ENCODE assay signal across 16 mouse cellular contexts in genomic region chr5:25252423-25252822, GRCm38 (mm10). TPM values are rescaled to one million over a fixed set of nuclear protein-coding genes. Genes with fewer than 3 reads are reported as not detected.
DNase-seq lines count a peak whose midpoint lies in the region; ATAC-seq lines count a peak whose summit lies in the region.
"Had no signal": no experiment of that assay in that cellular context is flagged by ENCODE, and none has a peak within 500 bp of the region (broad histone marks: within the 10 kb centered on the region; RNA-seq: fewer than 3 reads in every experiment).

No protein-coding gene starts in this region.

- peak; percentile 36 for DNase-seq in brain, adult 2 months (ENCODE audit: low read depth, low spot score)
- no peak for DNase-seq in gastrocnemius, postnatal 25 days
- no peak for DNase-seq in urinary bladder, postnatal 25 days (ENCODE audit: low spot score)
- DNase-seq: cerebellum, adult 18-20 months; gastrocnemius, adult 2 months; heart, postnatal 36 days had no signal

- H3K4me3 ChIP-seq in intestine, embryonic 15.5 days (replicated peaks): no peak overlapping the region
- H3K4me3 ChIP-seq in kidney, embryonic 16.5 days (ENCODE audit: low read length): no peak overlapping the region
- H3K4me3 ChIP-seq in liver, embryonic 16.5 days (ENCODE audit: low read depth, low read length): no peak overlapping the region
- H3K4me3 ChIP-seq in forebrain, embryonic 15.5 days: no peak overlapping the region
- H3K4me3 ChIP-seq: forebrain, embryonic 13.5 days; gastrocnemius, adult 2 months; left cerebral cortex, adult 2 months; limb, embryonic 13.5 days; midbrain, embryonic 10.5 days; myocyte had no signal

- H3K9me3 ChIP-seq in intestine, embryonic 15.5 days: no peaks in the 10 kb centered on the region
- H3K9me3 ChIP-seq in kidney, embryonic 16.5 days (ENCODE audit: low read length): no peaks in the 10 kb centered on the region
- no peaks in the 10 kb centered on the region for H3K9me3 ChIP-seq in liver, embryonic 16.5 days (replicated peaks; ENCODE audit: control insufficient read depth, low read length)
- no peaks in the 10 kb centered on the region for H3K9me3 ChIP-seq in forebrain, embryonic 15.5 days
- H3K9me3 ChIP-seq: forebrain, embryonic 13.5 days; limb, embryonic 13.5 days; midbrain, embryonic 10.5 days had no signal

- peak overlapping the region; percentile 81 for H3K27ac ChIP-seq in intestine, embryonic 15.5 days
- H3K27ac ChIP-seq in kidney, embryonic 16.5 days (ENCODE audit: low read length): peak overlapping the region; percentile 85
- H3K27ac ChIP-seq in liver, embryonic 16.5 days (ENCODE audit: low read length): peak overlapping the region; percentile 72
- H3K27ac ChIP-seq in forebrain, embryonic 15.5 days (replicated peaks): no peak overlapping the region
- H3K27ac ChIP-seq: forebrain, embryonic 13.5 days; gastrocnemius, adult 2 months; left cerebral cortex, adult 2 months; limb, embryonic 13.5 days; midbrain, embryonic 10.5 days had no signal

- 58% methylated on average over 2 of the region's 2 CpGs for WGBS in intestine, embryonic 15.5 days
- 43% methylated on average over 2 of the region's 2 CpGs for WGBS in kidney, embryonic 16.5 days
- 54% methylated on average over 2 of the region's 2 CpGs for WGBS in liver, embryonic 16.5 days (ENCODE audit: insufficient replicate concordance)
- 76% methylated on average over 2 of the region's 2 CpGs for WGBS in forebrain, embryonic 15.5 days

- no peaks in the 10 kb centered on the region for H3K27me3 ChIP-seq in intestine, embryonic 15.5 days (replicated peaks)
- H3K27me3 ChIP-seq in kidney, embryonic 16.5 days (ENCODE audit: insufficient read depth, low read length): no peaks in the 10 kb centered on the region
- H3K27me3 ChIP-seq in liver, embryonic 16.5 days (ENCODE audit: control insufficient read depth, insufficient read depth, low read depth, low read length): no peaks in the 10 kb centered on the region
- no peaks in the 10 kb centered on the region for H3K27me3 ChIP-seq in forebrain, embryonic 15.5 days
- H3K27me3 ChIP-seq: forebrain, embryonic 13.5 days; limb, embryonic 13.5 days had no signal

- peaks cover 16% of the 10 kb centered on the region; the same call in 1 of the 2 replicates for H3K36me3 ChIP-seq in intestine, embryonic 15.5 days
- peaks cover 35% of the 10 kb centered on the region for H3K36me3 ChIP-seq in kidney, embryonic 16.5 days (ENCODE audit: insufficient read depth, low read length)
- H3K36me3 ChIP-seq in liver, embryonic 16.5 days (ENCODE audit: control insufficient read depth, insufficient read depth): no peaks in the 10 kb centered on the region
- H3K36me3 ChIP-seq in forebrain, embryonic 15.5 days: peaks cover 65% of the 10 kb centered on the region

- no peak overlapping the region for H3K4me2 ChIP-seq in intestine, embryonic 15.5 days (replicated peaks)
- H3K4me2 ChIP-seq in kidney, embryonic 16.5 days (replicated peaks; ENCODE audit: low read depth, low read length): no peak overlapping the region
- no peak overlapping the region for H3K4me2 ChIP-seq in liver, embryonic 16.5 days (ENCODE audit: low read depth, low read length)
- no peak overlapping the region for H3K4me2 ChIP-seq in forebrain, embryonic 15.5 days (replicated peaks)
- H3K4me2 ChIP-seq: forebrain, embryonic 13.5 days; limb, embryonic 13.5 days had no signal

- no peaks in the 10 kb centered on the region for H3K4me1 ChIP-seq in intestine, embryonic 15.5 days (replicated peaks)
- peaks cover 6% of the 10 kb centered on the region for H3K4me1 ChIP-seq in kidney, embryonic 16.5 days (ENCODE audit: insufficient read depth, low read length)
- H3K4me1 ChIP-seq in liver, embryonic 16.5 days (ENCODE audit: control insufficient read depth, low read depth, low read length): no peaks in the 10 kb centered on the region; the same call in 1 of the 2 replicates
- no peaks in the 10 kb centered on the region for H3K4me1 ChIP-seq in forebrain, embryonic 15.5 days
- H3K4me1 ChIP-seq: forebrain, embryonic 13.5 days; midbrain, embryonic 10.5 days had no signal

- H3K9ac ChIP-seq in intestine, embryonic 15.5 days: no peak overlapping the region
- no peak overlapping the region for H3K9ac ChIP-seq in kidney, embryonic 16.5 days (replicated peaks; ENCODE audit: low read length)
- H3K9ac ChIP-seq in liver, embryonic 16.5 days (ENCODE audit: low read depth, low read length): no peak overlapping the region
- no peak overlapping the region for H3K9ac ChIP-seq in forebrain, embryonic 15.5 days (replicated peaks)
- H3K9ac ChIP-seq: forebrain, embryonic 13.5 days; limb, embryonic 13.5 days had no signal

- peak; percentile 92 for ATAC-seq in intestine, embryonic 15.5 days
- ATAC-seq in kidney, embryonic 16.5 days (ENCODE audit: low FRiP score, low TSS enrichment): peak; percentile 83
- ATAC-seq in liver, embryonic 16.5 days (ENCODE audit: low read depth): peak; percentile 72
- ATAC-seq in forebrain, embryonic 15.5 days (replicated peaks): no peak
- ATAC-seq: CD4-positive, CD25-positive, alpha-beta regulatory T cell, adult 4 months; forebrain, embryonic 13.5 days had no signal

RNA-seq across cellular contexts. Expression of gene E130116L18Rik, which starts 29.5 kb away (rescaled TPM):
- polyA plus RNA-seq in intestine, embryonic 15.5 days (2015; fragmentation: Nextera tagmentation; extraction: Ambion mirVana): not detected in 2 replicates
- not detected in 2 replicates for polyA plus RNA-seq in kidney, embryonic 16.5 days (2015; fragmentation: Nextera tagmentation; extraction: Ambion mirVana)
- polyA plus RNA-seq in liver, embryonic 16.5 days (2015; fragmentation: Nextera tagmentation; extraction: Ambion mirVana): not detected in 2 replicates
- polyA plus RNA-seq in forebrain, embryonic 15.5 days (2015; fragmentation: Nextera tagmentation; extraction: Ambion mirVana): not detected in 2 replicates
- not detected for total RNA-seq in gastrocnemius, postnatal 25 days (2021)
- total RNA-seq: gastrocnemius, adult 2 months; heart, postnatal 36 days; left cerebral cortex, adult 2 months had no signal
- polyA plus RNA-seq: CD4-positive, CD25-positive, alpha-beta regulatory T cell, adult 4 months; forebrain, embryonic 13.5 days; limb, embryonic 13.5 days; midbrain, embryonic 10.5 days; myocyte had no signal

RNA-seq across cellular contexts. Expression of gene Galnt11, which starts 30.7 kb away (rescaled TPM):
- polyA plus RNA-seq in intestine, embryonic 15.5 days (2015; fragmentation: Nextera tagmentation; extraction: Ambion mirVana): 31.6 and 35.9 TPM in 2 replicates
- polyA plus RNA-seq in kidney, embryonic 16.5 days (2015; fragmentation: Nextera tagmentation; extraction: Ambion mirVana): 107 and 123 TPM in 2 replicates
- polyA plus RNA-seq in liver, embryonic 16.5 days (2015; fragmentation: Nextera tagmentation; extraction: Ambion mirVana): 13.8 and 15.4 TPM in 2 replicates
- 40.8 and 43.5 TPM in 2 replicates for polyA plus RNA-seq in forebrain, embryonic 15.5 days (2015; fragmentation: Nextera tagmentation; extraction: Ambion mirVana)
- total RNA-seq in gastrocnemius, postnatal 25 days (2021): 10 to 100 TPM; 10.4 to 12.5 TPM
